Mouse (Mus musculus) CH12.LX (cell line): ENCODE measurements around the gene Fbxo5. TPM values are rescaled to one million over a fixed set of nuclear protein-coding genes. Genes with fewer than 3 reads are reported as not detected.

Experiments
- DNase-seq: peaks from one replicate; pipeline ENCODE4 v3.0.0-alpha.2; 2013; ENCODE audit errors: extremely low read depth
- H3K27ac ChIP-seq: 2 replicates; pipeline ENCODE4 v1.5.1; 2012; ENCODE audit warnings: low read depth, mild to moderate bottlenecking, control low read depth, moderate library complexity; ENCODE audit not compliant: insufficient read depth
- H3K27me3 ChIP-seq: replicated peaks from 2 replicates; pipeline ENCODE3; 2012; ENCODE audit warnings: inconsistent platforms
- H3K36me3 ChIP-seq, 2 experiments: replicated peaks in 1 of 2; 2 replicates each; pipeline versions ENCODE3 to v1.6.1; 2012; ENCODE audit warnings: inconsistent platforms in 1 of 2, low read length in 1 of 2, mild to moderate bottlenecking in 1 of 2, mixed read lengths in 1 of 2, moderate library complexity in 1 of 2; ENCODE audit not compliant: control insufficient read depth in 1 of 2, insufficient read depth in 1 of 2
- H3K4me1 ChIP-seq, 2 experiments: 2 replicates each; pipeline ENCODE4 v1.6.1; 2012; ENCODE audit warnings: inconsistent platforms in 1 of 2, moderate library complexity in 1 of 2; ENCODE audit not compliant: insufficient read depth in 2 of 2, control insufficient read depth in 1 of 2
- H3K4me2 ChIP-seq: 2 replicates; pipeline ENCODE4 v1.6.1; 2012; ENCODE audit warnings: low read depth, mild to moderate bottlenecking, control low read depth; ENCODE audit not compliant: poor library complexity, insufficient read depth, severe bottlenecking
- H3K4me3 ChIP-seq, 3 experiments: fragments of 150-350 bp in 1 of 3; sonication (generic) in 1 of 3; replicated peaks in 1 of 3; 2 replicates each; pipeline versions ENCODE3 to v1.5.1; 2011 to 2012; ENCODE audit warnings: low read depth in 2 of 3, low read length in 2 of 3, mild to moderate bottlenecking in 2 of 3, moderate library complexity in 2 of 3, control low read depth in 1 of 3, improper control_type of control experiment in 1 of 3, inconsistent platforms in 1 of 3, mixed read lengths in 1 of 3; ENCODE audit not compliant: poor library complexity in 1 of 3
- H3K79me2 ChIP-seq: replicated peaks from 2 replicates; pipeline ENCODE4 v1.6.1; 2012; ENCODE audit warnings: mild to moderate bottlenecking, moderate library complexity; ENCODE audit not compliant: control insufficient read depth, poor library complexity, insufficient read depth, severe bottlenecking; ENCODE audit errors: extremely low read depth
- H3K9ac ChIP-seq: 2 replicates; pipeline ENCODE4 v1.6.1; 2012; ENCODE audit warnings: low read depth, mild to moderate bottlenecking, control low read depth, moderate library complexity; ENCODE audit not compliant: insufficient read depth
- H3K9me3 ChIP-seq: replicated peaks from 2 replicates; pipeline ENCODE3; 2012; ENCODE audit warnings: low read length, inconsistent platforms, mixed read lengths
- CTCF ChIP-seq, 2 experiments: IDR thresholded peaks in 1 of 2; conservative IDR thresholded peaks in 1 of 2; 2 replicates each; pipeline ENCODE4 v1.5.1; 2011 to 2012; ENCODE audit warnings: low read depth in 2 of 2, low read length in 2 of 2, improper control_type of control experiment in 1 of 2, inconsistent platforms in 1 of 2, mild to moderate bottlenecking in 1 of 2, moderate library complexity in 1 of 2
- JUN ChIP-seq: IDR thresholded peaks from 2 replicates; pipeline ENCODE4 v1.6.1; 2011; ENCODE audit warnings: low read depth, mild to moderate bottlenecking, low read length, improper control_type of control experiment, moderate library complexity; ENCODE audit not compliant: insufficient read depth
- KAT2A ChIP-seq: IDR thresholded peaks from 2 replicates; pipeline ENCODE4 v1.6.1; 2012; ENCODE audit warnings: low read length, improper control_type of control experiment, inconsistent platforms; ENCODE audit not compliant: insufficient replicate concordance
- MXI1 ChIP-seq: IDR thresholded peaks from 2 replicates; pipeline ENCODE4 v1.6.1; 2011; ENCODE audit warnings: mild to moderate bottlenecking, low read depth, low read length, improper control_type of control experiment
- POLR2A ChIP-seq: IDR thresholded peaks from 2 replicates; pipeline ENCODE4 v1.6.1; 2011; ENCODE audit warnings: low read depth, mild to moderate bottlenecking, improper control_type of control experiment, low read length
- RAD21 ChIP-seq: IDR thresholded peaks from 2 replicates; pipeline ENCODE4 v1.6.1; 2011; ENCODE audit warnings: low read depth, mild to moderate bottlenecking, low read length, improper control_type of control experiment, moderate library complexity
- RCOR1 ChIP-seq: conservative IDR thresholded peaks from 2 replicates; pipeline ENCODE4 v1.6.1; 2012; ENCODE audit warnings: low read depth, mild to moderate bottlenecking, inconsistent platforms, low read length, improper control_type of control experiment
- SIN3A ChIP-seq: IDR thresholded peaks from 2 replicates; pipeline ENCODE4 v1.6.1; 2012; ENCODE audit warnings: low read length, improper control_type of control experiment, inconsistent platforms
- SMC3 ChIP-seq: IDR thresholded peaks from 2 replicates; pipeline ENCODE4 v1.6.1; 2011; ENCODE audit warnings: low read depth, low read length, improper control_type of control experiment
- TBP ChIP-seq: conservative IDR thresholded peaks from 2 replicates; pipeline ENCODE4 v1.6.1; 2011; ENCODE audit warnings: low read depth, low read length, improper control_type of control experiment
- USF1 ChIP-seq: IDR thresholded peaks from 2 replicates; pipeline ENCODE4 v1.6.1; 2014; ENCODE audit warnings: low read depth, mild to moderate bottlenecking, inconsistent platforms, low read length, improper control_type of control experiment
- ZKSCAN1 ChIP-seq: IDR thresholded peaks from 2 replicates; pipeline ENCODE4 v1.6.1; 2012; ENCODE audit warnings: low read depth, inconsistent platforms, low read length, improper control_type of control experiment, borderline replicate concordance
- dilution Hi-C: fragments of 300-500 bp; cut with MboI; formaldehyde crosslinking; loops from 2 replicates; pipeline ENCODE4 v1.14.3; 2020; ENCODE audit warnings: low sequenced_read_pairs; ENCODE audit not compliant: extremely low pct_unique_long_range_greater_than_20kb, extremely low pct_ligation_motif_present
- in situ Hi-C: fragments of 300-500 bp; cut with MboI; formaldehyde crosslinking; loops from 3 replicates; pipeline ENCODE4 v1.14.3; 2019; ENCODE audit warnings: low sequenced_read_pairs, low pct_ligation_motif_present, low pct_unique_long_range_greater_than_20kb, mixed read lengths
- polyA plus RNA-seq: library from polyadenylated mRNA; unstranded; fragments of >175 nt; gene quantifications from 2 replicates; pipeline ENCODE4 v1.2.1, GENCODE M21; 2012; ENCODE audit warnings: low read depth; ENCODE audit not compliant: insufficient read length
- total RNA-seq, 2 experiments: library from RNA; depleted of rRNA; stranded (reverse); fragments of 300-350 nt in 1 of 2; fragments of >200 nt in 1 of 2; gene quantifications; 2 replicates each; pipeline ENCODE4 v1.2.3; 2012 to 2014

Gene Fbxo5
- total and polyA plus RNA-seq, 3 experiments, result 34.8 to 68.2 (median 45.5) TPM

- TF ChIP-seq TBP, result no peak
- TF ChIP-seq MXI1, result peak; percentile 56; the same call in 1 of the 2 replicates
- TF ChIP-seq SIN3A, result peak; percentile 55; the same call in 1 of the 2 replicates
- H3K4me1 ChIP-seq, result peaks cover 3 to 36% of the 10 kb centered on the region in 2 experiments
- dilution Hi-C loops, result no loop called here
- H3K27me3 ChIP-seq, result no peaks in the 10 kb centered on the region
- peak overlapping the region; percentile 68; the same call in 1 of the 2 replicates for H3K9ac ChIP-seq
- peak; percentile 35 for DNase-seq
- peaks cover 36 to 44% of the 10 kb centered on the region in 2 experiments for H3K36me3 ChIP-seq
- H3K27ac ChIP-seq, result no peak overlapping the region
- no peaks in the 10 kb centered on the region for H3K9me3 ChIP-seq
- in situ Hi-C loops, result loop anchor here (25.0 kb wide), 1 partner anchor 1259 kb away; the partner anchor contains the start of gene Ipcef1
- H3K4me2 ChIP-seq, result peak overlapping the region; percentile 56
- H3K4me3 ChIP-seq, result peak overlapping the region; percentile 48 to 76 (median 66)
- peaks cover 45% of the 10 kb centered on the region for H3K79me2 ChIP-seq
Observed at GRCm38 (mm10) chr10:5802866-5803265, 2.5 kb downstream of the Fbxo5 start.

GRCm38 (mm10) chr10:5800490-5800889 is 4.9 kb downstream of the Fbxo5 start:
- Histone ChIP-seq H3K9me3 (no peaks in the 10 kb centered on the region), H3K36me3 (peaks cover 37 to 47% of the 10 kb centered on the region in 2 experiments), H3K9ac (no peak overlapping the region), H3K4me3 (no peak overlapping the region), H3K4me1 (peaks cover 3 to 23% of the 10 kb centered on the region in 2 experiments), H3K27me3 (no peaks in the 10 kb centered on the region), H3K27ac (no peak overlapping the region), H3K4me2 (no peak overlapping the region)
- dilution Hi-C loops, result no loop called here
- peak; percentile 51 for DNase-seq
- in situ Hi-C loops, result loop anchor here (25.0 kb wide), 1 partner anchor 1262 kb away; the partner anchor contains the start of gene Ipcef1
- TF ChIP-seq RAD21, result peak; percentile 49
- TF ChIP-seq USF1, result no peak
- TF ChIP-seq ZKSCAN1, result no peak
- peak; percentile 34 to 66; a peak in 3 of 4 replicates for TF ChIP-seq CTCF (conservative IDR thresholded peaks at IDR 0.05 in 1 of 2, IDR thresholded peaks at IDR 0.05 in 1 of 2; ENCODE audit: low read depth in 2 of 2, low read length in 2 of 2)
- TF ChIP-seq RCOR1, result no peak
- no peak for TF ChIP-seq JUN
- TF ChIP-seq SMC3, result peak; percentile 33
- TF ChIP-seq TBP, result no peak
- TF ChIP-seq KAT2A, result no peak
- TF ChIP-seq, all 38 proteins: peak for 3
- H3K79me2 ChIP-seq, result peaks cover 45% of the 10 kb centered on the region

GRCm38 (mm10) chr10:5798069-5798468 is 7.3 kb downstream of the Fbxo5 start:
- dilution Hi-C loops (no loop called here), in situ Hi-C loops (loop anchor here (10.0 kb wide), 2 partner anchors 47 to 203 kb away; partner anchors contain the start of gene Myct1)
- Histone ChIP-seq H3K4me1 (peaks cover 3 to 23% of the 10 kb centered on the region in 2 experiments), H3K9ac (no peak overlapping the region), H3K27me3 (no peaks in the 10 kb centered on the region), H3K4me3 (no peak overlapping the region), H3K9me3 (no peaks in the 10 kb centered on the region)
- DNase-seq, result no peak
- TF ChIP-seq MXI1, result no peak
- 0 out of 2 replicates have a peak, but pooled peaks have one; percentile 9 for TF ChIP-seq POLR2A
- TF ChIP-seq, all 38 proteins: peak for 1
- peaks cover 37 to 47% of the 10 kb centered on the region in 2 experiments for H3K36me3 ChIP-seq
- no peak overlapping the region for H3K4me2 ChIP-seq
- no peak overlapping the region for H3K27ac ChIP-seq
- peaks cover 25% of the 10 kb centered on the region for H3K79me2 ChIP-seq
